23 mouse cellular contexts compared by ENCODE assay signal in genomic region chr4:100065686-100066085, GRCm38 (mm10). TPM values are rescaled to one million over a fixed set of nuclear protein-coding genes. Genes with fewer than 3 reads are reported as not detected.
DNase-seq lines count a peak whose midpoint lies in the region; ATAC-seq lines count a peak whose summit lies in the region.
"Had no signal": no experiment of that assay in that cellular context is flagged by ENCODE, and none has a peak within 500 bp of the region (broad histone marks: within the 10 kb centered on the region; RNA-seq: fewer than 3 reads in every experiment).

No protein-coding gene starts in this region.

- peaks cover 17% of the 10 kb centered on the region; the same call in 1 of the 2 replicates for H3K27me3 ChIP-seq in heart, embryonic 10.5 days (ENCODE audit: insufficient read depth, poor library complexity, severe bottlenecking)
- peaks cover 6% of the 10 kb centered on the region for H3K27me3 ChIP-seq in megakaryocyte, embryonic 14.5 days (replicated peaks)
- no peaks in the 10 kb centered on the region for H3K27me3 ChIP-seq in limb, embryonic 10.5 days (ENCODE audit: low read depth, poor library complexity, severe bottlenecking)
- H3K27me3 ChIP-seq: CH12.LX, Patski had no signal

- no peak overlapping the region for H3K4me3 ChIP-seq in heart, embryonic 10.5 days
- peak overlapping the region; percentile 8 for H3K4me3 ChIP-seq in megakaryocyte, embryonic 14.5 days (replicated peaks)
- no peak overlapping the region for H3K4me3 ChIP-seq in limb, embryonic 10.5 days

- 0 out of 2 replicates have a peak, but pooled peaks cover 7% of the 10 kb centered on the region for H3K4me1 ChIP-seq in heart, embryonic 10.5 days
- H3K4me1 ChIP-seq in megakaryocyte, embryonic 14.5 days = peaks cover 4% of the 10 kb centered on the region; the same call in 1 of the 2 replicates
- peaks cover 25% of the 10 kb centered on the region for H3K4me1 ChIP-seq in limb, embryonic 10.5 days

- no peaks in the 10 kb centered on the region for H3K9me3 ChIP-seq in heart, embryonic 10.5 days
- no peaks in the 10 kb centered on the region for H3K9me3 ChIP-seq in megakaryocyte, embryonic 14.5 days
- H3K9me3 ChIP-seq in limb, embryonic 10.5 days (replicated peaks) = no peaks in the 10 kb centered on the region
- H3K9me3 ChIP-seq: G1E had no signal

- H3K27ac ChIP-seq in heart, embryonic 10.5 days = no peak overlapping the region
- H3K27ac ChIP-seq in limb, embryonic 10.5 days = no peak overlapping the region

- WGBS in heart, embryonic 10.5 days = 82% methylated on average over 2 of the region's 2 CpGs
- WGBS in limb, embryonic 10.5 days = 88% methylated on average over 2 of the region's 2 CpGs

- no peaks in the 10 kb centered on the region for H3K36me3 ChIP-seq in heart, embryonic 10.5 days
- no peaks in the 10 kb centered on the region for H3K36me3 ChIP-seq in megakaryocyte, embryonic 14.5 days (replicated peaks; ENCODE audit: low read length)
- no peaks in the 10 kb centered on the region for H3K36me3 ChIP-seq in limb, embryonic 10.5 days
- H3K36me3 ChIP-seq: G1E had no signal

- DNase-seq in heart, adult 11 months = peak; percentile 76
- no peak for DNase-seq in heart, postnatal 36 days
- peak; percentile 61 for DNase-seq in heart, embryonic 10.5 days (ENCODE audit: low spot score)
- DNase-seq in heart, postnatal 25 days (ENCODE audit: low spot score) = no peak
- peak; percentile 21 for DNase-seq in limb, embryonic 10.5 days (ENCODE audit: low spot score)
- no peak for DNase-seq in retina, postnatal 1 day
- DNase-seq: adrenal gland, adult 2 months; adrenal gland, adult 8-10 months; adrenal gland, postnatal 10 days; adrenal gland, postnatal 14 days; adrenal gland, postnatal 25 days; adrenal gland, postnatal 36 days; B cell, adult 2 months; cerebellum, adult 11 months; cerebellum, adult 11-12 months had no signal

- no peak for ATAC-seq in megakaryocyte, adult 5-6 weeks (ENCODE audit: poor library complexity, severe bottlenecking)
- ATAC-seq: activated CD4-positive, CD25-positive, alpha-beta regulatory T cell, adult 4 months; CD4-positive, CD25-positive, alpha-beta regulatory T cell, adult 4 months; Patski had no signal

- intact Hi-C loops in heart, postnatal 36 days (cut with DNase I) = no loop called here
- intact Hi-C loops in heart, postnatal 25 days (cut with DNase I) = no loop called here

RNA-seq across cellular contexts. Expression of gene Ror1, which starts 29.9 kb away (rescaled TPM):
- total RNA-seq in heart, postnatal 36 days (2021) = 1 to 10 TPM; 4.4 to 5.2 TPM
- 8.2 and 9.3 TPM in 2 replicates for polyA plus RNA-seq in heart, embryonic 10.5 days (2016; fragmentation: Nextera tagmentation; extraction: Ambion mirVana)
- total RNA-seq in heart, postnatal 25 days (2021) = 1 to 10 TPM; 7.7 to 9.7 TPM
- polyA plus RNA-seq in megakaryocyte, embryonic 14.5 days (2012; ENCODE audit: insufficient read depth, low replicate concordance) = not detected in 2 replicates
- total RNA-seq in megakaryocyte, adult 5-6 weeks (2015) = 0.07 TPM in 1 of 2 replicates, not detected in the other
- 0.11 TPM in 1 of 2 replicates, not detected in the other for total RNA-seq in megakaryocyte, adult 5-6 weeks (2017)
- 10.6 and 14.0 TPM in 2 replicates for polyA plus RNA-seq in limb, embryonic 10.5 days (2016; fragmentation: Nextera tagmentation; extraction: Ambion mirVana)
- total RNA-seq: CH12.LX, MEL had no signal
- polyA plus RNA-seq: activated CD4-positive, CD25-positive, alpha-beta regulatory T cell, adult 4 months; CD4-positive, CD25-positive, alpha-beta regulatory T cell, adult 4 months; G1E had no signal

Comparison
In these comparisons a context has a peak if more than half of its experiments do, and no peak if none do; other contexts are left out.
1. DNase-seq: peak in heart, adult 11 months (single experiment), heart, embryonic 10.5 days (single experiment) and limb, embryonic 10.5 days (single experiment); none in heart, postnatal 36 days (0 of 2), heart, postnatal 25 days (single experiment) and retina, postnatal 1 day (single experiment).
2. RNA of gene Ror1, which starts 29.9 kb away (total RNA-seq): 7.7 to 9.7 TPM in heart, postnatal 25 days and 4.4 to 5.2 TPM in heart, postnatal 36 days; 0.07 to 0.11 TPM in megakaryocyte, adult 5-6 weeks; every median in the first group is over 4 times any median in the second.